Mouse (Mus musculus) C2C12 (cell line): ENCODE measurements at regions not wholly inside any gene's neighbourhood (a gene's known extent, or its start where the extent isn't known, plus 50 kb on each side); places are given as distances from the start of the nearest gene placed in this dataset.

ENCODE experiments used
- H3K27me3 ChIP-seq: one replicate; pipeline ENCODE4 v1.6.1; 2011; ENCODE audit not compliant: control insufficient read depth, insufficient read depth, insufficient read length
- H3K36me3 ChIP-seq: one replicate; pipeline ENCODE4 v1.6.1; 2011; ENCODE audit not compliant: control insufficient read depth, insufficient read depth
- H3K4me3 ChIP-seq: one replicate; pipeline ENCODE4 v1.5.1; 2011; ENCODE audit warnings: mild to moderate bottlenecking, control low read depth; ENCODE audit not compliant: poor library complexity, insufficient read depth, severe bottlenecking
- H3K79me2 ChIP-seq: one replicate; pipeline ENCODE4 v1.6.1; 2011; ENCODE audit not compliant: control insufficient read depth, insufficient read depth
- H3K79me3 ChIP-seq: one replicate; pipeline ENCODE4 v1.6.1; 2011; ENCODE audit warnings: low read depth, control low read depth
- H3ac ChIP-seq: one replicate; pipeline ENCODE3; 2011; ENCODE audit warnings: low read depth; ENCODE audit not compliant: control insufficient read depth, insufficient read length
- CEBPB ChIP-seq: IDR thresholded peaks from one replicate; pipeline ENCODE4 v1.6.1; 2011; ENCODE audit warnings: low read depth, mild to moderate bottlenecking, control low read depth, moderate library complexity
- CTCF ChIP-seq: IDR thresholded peaks from one replicate; pipeline ENCODE4 v1.5.1; 2011; ENCODE audit not compliant: control insufficient read depth, insufficient read depth, insufficient read length
- FOSL1 ChIP-seq: IDR thresholded peaks from one replicate; pipeline ENCODE4 v1.8.0; 2011; ENCODE audit warnings: mild to moderate bottlenecking, low read length; ENCODE audit not compliant: poor library complexity, insufficient read depth, severe bottlenecking
- MAX ChIP-seq: IDR thresholded peaks from one replicate; pipeline ENCODE4 v1.6.1; 2011; ENCODE audit warnings: mild to moderate bottlenecking, control low read depth
- MYOD1 ChIP-seq: IDR thresholded peaks from one replicate; pipeline ENCODE4 v1.6.1; 2011; ENCODE audit warnings: low read depth; ENCODE audit not compliant: control insufficient read depth, insufficient read length
- MYOG ChIP-seq: IDR thresholded peaks from one replicate; pipeline ENCODE4 v1.6.1; 2011; ENCODE audit not compliant: control insufficient read depth, insufficient read length; ENCODE audit errors: extremely low read depth
- USF1 ChIP-seq: IDR thresholded peaks from one replicate; pipeline ENCODE4 v1.6.1; 2011; ENCODE audit warnings: low read depth, mild to moderate bottlenecking, control low read depth, moderate library complexity

DNA sequence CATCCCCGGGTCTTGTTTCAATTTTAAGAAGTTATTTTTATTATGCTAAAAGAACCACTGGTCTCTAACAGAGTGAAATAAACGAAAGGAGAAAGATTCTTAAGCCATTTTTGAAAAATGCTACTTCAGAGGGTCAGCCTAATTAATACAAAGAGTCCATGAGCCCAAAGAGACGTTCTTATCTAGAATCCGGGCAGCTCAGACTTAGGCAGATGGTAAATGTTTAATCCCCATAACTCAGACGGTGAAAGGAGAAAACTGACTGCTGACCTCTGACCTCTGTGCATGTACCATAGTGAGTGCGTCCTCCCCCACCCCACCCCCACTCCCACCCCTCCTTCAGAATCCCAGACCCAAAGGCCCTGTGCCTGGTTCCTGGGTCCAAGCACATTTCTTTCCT, 74.8 kb upstream of the Cpm start:
- no peak overlapping the region for H3ac ChIP-seq
- no peaks in the 10 kb centered on the region for H3K79me3 ChIP-seq
- H3K27me3 ChIP-seq: no peaks in the 10 kb centered on the region
- H3K79me2 ChIP-seq: no peaks in the 10 kb centered on the region
- H3K36me3 ChIP-seq: no peaks in the 10 kb centered on the region
- no peak for TF ChIP-seq MYOD1
- no peak for TF ChIP-seq FOSL1
- TF ChIP-seq CTCF: no peak
- TF ChIP-seq MAX: no peak
- no peak for TF ChIP-seq MYOG
- no peak for TF ChIP-seq USF1
- no peak for TF ChIP-seq CEBPB
- no peak overlapping the region for H3K4me3 ChIP-seq

DNA sequence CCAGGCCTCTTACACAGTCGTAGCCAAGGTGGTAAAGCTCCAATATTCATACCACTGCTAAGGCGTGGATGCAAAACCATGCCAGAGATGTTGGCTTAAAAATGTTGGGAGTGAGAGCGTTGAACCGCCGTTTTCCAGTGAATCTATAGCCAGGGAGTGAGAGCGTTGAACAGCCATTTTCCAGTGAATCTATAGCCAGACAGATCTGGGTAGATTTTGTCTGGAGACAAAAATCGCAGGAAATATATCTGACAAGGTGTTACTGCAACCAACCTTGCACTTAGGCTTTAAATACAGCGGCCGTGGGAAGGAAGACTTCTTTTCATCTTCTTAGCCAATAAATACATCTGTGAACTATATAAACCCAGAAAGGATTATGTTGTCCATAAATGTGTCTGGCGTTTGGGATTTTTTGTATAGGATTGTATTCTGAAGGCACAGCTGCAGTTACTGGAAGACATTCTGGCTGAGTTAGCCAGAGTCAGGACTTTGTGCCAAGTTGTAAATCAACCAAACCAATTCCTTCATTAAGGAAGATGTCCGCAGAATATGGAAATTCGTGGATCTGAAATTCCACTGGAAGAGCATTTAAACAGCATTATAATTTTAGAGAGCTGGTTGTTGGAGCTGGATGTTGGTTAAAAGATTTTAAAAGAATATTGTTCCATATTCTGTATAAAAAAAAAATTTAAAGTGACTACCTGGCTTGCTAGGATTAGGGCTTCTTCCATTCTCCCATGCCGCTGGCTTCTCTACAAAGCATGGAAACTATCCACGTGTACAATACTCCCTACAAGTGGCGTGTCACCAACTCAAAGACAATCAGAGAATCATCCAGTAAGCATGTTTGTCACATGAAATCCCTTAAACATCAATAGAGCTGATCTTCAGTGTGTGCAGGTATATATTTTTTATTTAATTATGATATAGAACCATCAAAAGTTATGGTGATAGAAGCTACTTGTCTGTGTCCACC, 75.8 kb upstream of the Cpm start:
- Histone ChIP-seq H3K36me3 (no peaks in the 10 kb centered on the region), H3ac (no peak overlapping the region), H3K27me3 (no peaks in the 10 kb centered on the region), H3K79me3 (no peaks in the 10 kb centered on the region), H3K79me2 (no peaks in the 10 kb centered on the region), H3K4me3 (no peak overlapping the region)
- no peak for TF ChIP-seq CEBPB
- no peak for TF ChIP-seq FOSL1
- TF ChIP-seq USF1: no peak
- TF ChIP-seq CTCF: no peak
- TF ChIP-seq MYOG: no peak
- no peak for TF ChIP-seq MYOD1
- TF ChIP-seq MAX: no peak

DNA sequence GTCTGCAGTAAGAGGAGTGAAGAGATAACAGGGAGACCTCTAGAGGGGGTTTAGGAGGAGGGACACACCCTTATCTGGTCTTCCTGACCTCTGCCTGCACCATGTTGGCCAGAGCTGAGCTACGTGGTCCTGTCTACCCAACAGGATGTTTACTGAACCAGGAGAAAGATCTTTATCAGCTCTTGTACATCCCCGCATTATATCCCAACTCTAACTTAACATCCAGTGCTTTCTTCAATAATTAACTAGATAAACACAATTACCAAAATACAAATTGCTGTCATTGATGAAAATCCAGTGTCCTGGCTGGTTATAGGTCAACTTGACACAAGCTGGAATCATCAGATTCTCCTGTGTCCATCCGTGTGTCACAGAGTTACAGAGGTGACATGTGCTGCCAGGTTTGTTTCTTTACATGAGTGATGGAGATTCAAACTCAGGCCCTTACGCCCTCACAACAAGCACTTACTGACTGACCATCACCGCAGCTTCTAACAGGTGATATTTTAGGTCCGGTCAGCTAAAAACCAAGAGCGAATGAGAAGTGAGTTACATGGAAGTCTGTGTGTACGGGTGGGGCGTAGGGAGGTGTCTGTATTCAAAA, 77.1 kb upstream of the Cpm start:
- H3K4me3 ChIP-seq: no peak overlapping the region
- no peak overlapping the region for H3ac ChIP-seq
- H3K79me2 ChIP-seq: no peaks in the 10 kb centered on the region
- no peaks in the 10 kb centered on the region for H3K27me3 ChIP-seq
- no peaks in the 10 kb centered on the region for H3K79me3 ChIP-seq
- no peaks in the 10 kb centered on the region for H3K36me3 ChIP-seq
- TF ChIP-seq CEBPB (no peak), MYOG (no peak)

DNA sequence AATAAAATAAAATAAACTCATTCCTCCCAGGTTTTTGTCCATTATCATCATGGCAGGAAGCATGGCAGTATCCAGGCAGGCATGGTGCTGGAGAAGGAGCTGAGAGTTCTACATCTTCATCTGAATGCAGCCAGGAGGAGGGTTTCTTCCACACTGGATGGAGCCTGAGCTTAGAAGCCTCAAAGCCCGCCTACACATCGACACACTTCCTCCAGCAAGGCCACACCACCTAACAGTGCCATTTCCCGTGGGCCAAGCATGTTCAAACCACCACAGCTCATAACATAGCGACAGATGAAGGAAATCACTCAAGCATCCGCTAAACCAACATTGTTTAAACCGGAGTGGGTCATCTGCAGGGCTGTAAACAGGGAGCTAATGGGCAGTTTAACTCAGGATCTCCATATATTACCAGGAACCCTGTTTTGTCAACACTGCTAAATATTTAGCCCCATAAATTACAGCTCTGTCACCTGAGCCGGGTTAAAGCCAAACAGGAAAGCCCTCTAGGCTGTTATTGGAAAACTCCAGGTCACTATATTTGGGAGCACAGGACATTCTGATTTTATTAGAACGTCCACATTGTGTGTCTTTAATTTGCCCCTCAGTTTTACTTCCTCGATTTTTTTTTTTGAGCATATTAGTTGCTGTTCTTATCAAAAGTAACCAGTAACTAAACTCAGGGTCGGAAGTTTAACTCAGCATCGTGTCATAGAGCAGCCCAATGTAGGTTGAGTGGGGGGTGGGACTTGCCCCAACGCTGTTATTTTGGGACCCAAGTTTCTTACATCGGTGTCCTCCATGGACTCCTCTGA, 77.9 kb upstream of the Cpm start:
- no peaks in the 10 kb centered on the region for H3K36me3 ChIP-seq
- no peak overlapping the region for H3K4me3 ChIP-seq
- no peak overlapping the region for H3ac ChIP-seq
- H3K79me2 ChIP-seq: no peaks in the 10 kb centered on the region
- no peaks in the 10 kb centered on the region for H3K79me3 ChIP-seq
- H3K27me3 ChIP-seq: no peaks in the 10 kb centered on the region
- no peak for TF ChIP-seq MYOG
- no peak for TF ChIP-seq CEBPB
- TF ChIP-seq MAX: no peak
- TF ChIP-seq MYOD1: no peak
- no peak for TF ChIP-seq CTCF

DNA sequence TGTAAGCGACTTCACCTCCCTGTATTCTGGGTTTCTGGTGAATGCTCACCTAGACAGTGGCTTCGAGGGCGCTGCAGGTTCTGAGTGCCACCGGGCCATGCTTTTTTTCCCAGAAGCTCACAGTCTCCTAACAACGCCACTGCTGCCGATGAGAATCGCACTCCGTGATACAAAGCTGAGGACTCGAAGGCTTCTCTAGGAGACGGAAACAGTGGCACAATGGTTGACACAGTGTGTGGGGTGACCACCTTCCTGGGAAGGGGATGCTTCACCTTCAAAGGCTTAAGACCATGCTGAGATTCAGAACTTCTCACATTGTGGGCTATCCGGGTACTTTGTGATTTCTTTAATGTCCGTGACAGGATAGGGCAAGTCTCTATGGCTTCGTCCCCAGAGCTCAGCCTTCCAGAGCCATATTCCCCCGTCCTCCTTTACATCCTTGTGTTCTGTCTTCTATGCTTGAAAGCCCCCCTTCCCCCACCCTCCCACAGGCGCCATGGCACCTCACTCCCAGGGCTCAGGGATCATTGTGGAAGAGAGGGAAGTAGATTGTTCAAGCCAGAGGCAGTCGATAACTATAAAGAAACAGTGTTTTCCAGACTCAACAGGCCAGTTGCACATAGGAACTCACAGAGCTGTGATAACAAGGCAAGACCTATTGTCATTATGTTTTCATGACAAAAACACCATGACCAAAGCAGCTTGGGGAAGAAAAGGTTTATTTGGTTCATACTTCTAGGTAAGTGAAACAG, 79.3 kb upstream of the Cpm start:
- no peaks in the 10 kb centered on the region for H3K36me3 ChIP-seq
- no peaks in the 10 kb centered on the region for H3K79me2 ChIP-seq
- no peaks in the 10 kb centered on the region for H3K27me3 ChIP-seq
- H3K79me3 ChIP-seq: no peaks in the 10 kb centered on the region
- no peak overlapping the region for H3ac ChIP-seq
- H3K4me3 ChIP-seq: no peak overlapping the region
- TF ChIP-seq USF1 (no peak), CTCF (no peak), MAX (no peak), MYOG (no peak), FOSL1 (no peak)
